Mouse (Mus musculus) left cerebral cortex, adult 18-20 months (tissue): ENCODE results near the gene Pccb. TPM values are rescaled to one million over a fixed set of nuclear protein-coding genes. Genes with fewer than 3 reads are reported as not detected.
A peak's percentile ranks its signal among the peaks of the same experiment; 100 is the strongest.

Experiments used
- DNase-seq, 2 experiments: peaks; one replicate each; pipeline ENCODE4 v3.0.0; 2021 to 2022; ENCODE audit warnings: low spot score in 2 of 2, mixed read lengths in 1 of 2
- long read RNA-seq, 2 experiments: library from polyadenylated mRNA; stranded (forward); transcript quantifications; one replicate each; pipeline ENCODE4 v2.0.0; 2021
- total RNA-seq, 2 experiments: library from RNA; stranded (reverse); gene quantifications; 2 replicates each; pipeline ENCODE4 v1.2.3; 2021

Gene Pccb
- 10 to 100 TPM; 36.7 to 40.5 TPM for total RNA-seq
- long read RNA-seq, experiment 1, transcript Pccb-201 (15 exons, 2,320 nt), result major isoform, 38 of 51 reads
- long read RNA-seq, experiment 1, partial matches to known transcripts, result 6 of 51 reads
- long read RNA-seq, experiment 1, other reads (novel, unspliced or antisense), result 5 of 51 reads
- long read RNA-seq, experiment 2, transcript Pccb-201 (15 exons, 2,320 nt), result major isoform, 30 of 43 reads
- long read RNA-seq, experiment 2, partial matches to known transcripts, result 7 of 43 reads
- long read RNA-seq, experiment 2, other reads (novel, unspliced or antisense), result 5 of 43 reads

GRCm38 (mm10) chr9:101034448-101035098, at the start of gene Pccb:
Gene Pccb, minus strand, starts transcription at chr9:101034898.
- peak; percentile 96 for DNase-seq

GRCm38 (mm10) chr9:101083728-101084127, 49.0 kb upstream of the Pccb start:
- no peak for DNase-seq

- DNase-seq, result no peak
Measured at GRCm38 (mm10) chr9:101080046-101080685, 45.5 kb upstream of the Pccb start.

GRCm38 (mm10) chr9:101078579-101078978, 43.9 kb upstream of the Pccb start:
- DNase-seq, result no peak

GRCm38 (mm10) chr9:101077486-101077885, 42.8 kb upstream of the Pccb start:
- DNase-seq, result no peak

GRCm38 (mm10) chr9:101076095-101076875, 41.6 kb upstream of the Pccb start:
- no peak for DNase-seq

- DNase-seq, result no peak
Measured at GRCm38 (mm10) chr9:101075694-101076093, 41.0 kb upstream of the Pccb start.

- no peak for DNase-seq
Measured at GRCm38 (mm10) chr9:101075091-101075581, 40.4 kb upstream of the Pccb start.

- peak; percentile 76 to 84 for DNase-seq
Measured at GRCm38 (mm10) chr9:101074332-101075021, 39.8 kb upstream of the Pccb start.

GRCm38 (mm10) chr9:101073987-101074331, 39.3 kb upstream of the Pccb start, which contains the start of gene Msl2:
Gene Msl2, plus strand, starts transcription at chr9:101074101.
- no peak for DNase-seq

- DNase-seq, result peak; percentile 99
Measured at GRCm38 (mm10) chr9:101073041-101073986, 38.6 kb upstream of the Pccb start.

- no peak for DNase-seq
Measured at GRCm38 (mm10) chr9:101072506-101072905, 37.8 kb upstream of the Pccb start.

GRCm38 (mm10) chr9:101069781-101070180, 35.1 kb upstream of the Pccb start:
- no peak for DNase-seq

- no peak for DNase-seq
Measured at GRCm38 (mm10) chr9:101065076-101065602, 30.4 kb upstream of the Pccb start.

GRCm38 (mm10) chr9:101062253-101062780, 27.6 kb upstream of the Pccb start:
- DNase-seq, result no peak

GRCm38 (mm10) chr9:101061035-101061434, 26.3 kb upstream of the Pccb start:
- DNase-seq, result no peak

GRCm38 (mm10) chr9:101057156-101057555, 22.5 kb upstream of the Pccb start:
- no peak for DNase-seq

- peak in 1 of 2 experiments; percentile 11 for DNase-seq
Measured at GRCm38 (mm10) chr9:101053279-101053678, 18.6 kb upstream of the Pccb start.

GRCm38 (mm10) chr9:101052691-101053090, 18.0 kb upstream of the Pccb start:
- no peak for DNase-seq
